Mouse (Mus musculus): Measurements from ENCODE around the gene Tatdn3.
"Not testable (repeated sequence)": the region's sequence is repeated elsewhere in the genome, so short reads cannot be mapped to it uniquely, and the experiment has no call there.

Tatdn3 gene

GRCm38 (mm10) chr1:191035649-191036048 lies 27.1 kb downstream of the Tatdn3 start:
- DNase-seq (ENCODE audit: low spot score), result no peak

GRCm38 (mm10) chr1:191030922-191031425 lies 31.8 kb downstream of the Tatdn3 start:
- not testable (repeated sequence) for DNase-seq (ENCODE audit: low spot score)

GRCm38 (mm10) chr1:191030182-191030581 lies 32.5 kb downstream of the Tatdn3 start:
- no peak for DNase-seq (ENCODE audit: low spot score)

- DNase-seq (ENCODE audit: low spot score), result peak; percentile 80
Measured at GRCm38 (mm10) chr1:191026021-191026713, 36.6 kb downstream of the Tatdn3 start, which contains the start of gene Flvcr1. Flvcr1 (minus strand) TSS chr1:191026158.

- no peak for DNase-seq (ENCODE audit: low spot score)
Measured at GRCm38 (mm10) chr1:191025016-191026012, 37.4 kb downstream of the Tatdn3 start.

GRCm38 (mm10) chr1:191023806-191024205 lies 38.9 kb downstream of the Tatdn3 start:
- DNase-seq (ENCODE audit: low spot score), result not testable (repeated sequence)

- no peak for DNase-seq (ENCODE audit: low spot score)
Measured at GRCm38 (mm10) chr1:191023140-191023539, 39.6 kb downstream of the Tatdn3 start.

DNA sequence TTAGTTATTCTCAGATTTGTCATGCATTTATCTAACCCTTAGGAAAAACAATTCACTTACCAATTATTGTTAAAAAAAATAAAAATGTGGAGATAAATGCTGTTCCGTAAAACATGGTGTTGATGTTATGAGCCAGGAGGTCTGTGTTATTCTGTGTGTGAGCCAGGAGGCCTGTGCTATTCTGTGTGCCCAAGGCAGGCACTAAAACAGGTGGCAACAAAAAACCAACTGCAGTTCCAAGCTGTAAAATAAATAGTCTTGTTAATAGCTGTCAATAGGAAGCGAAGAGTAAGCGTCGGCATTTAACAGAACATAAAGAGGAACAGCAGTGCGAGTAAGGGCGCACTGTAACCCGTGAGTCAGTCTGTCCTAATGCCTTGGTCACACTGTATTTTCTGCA lies 41.7 kb downstream of the Tatdn3 start:
- DNase-seq (ENCODE audit: low spot score), result no peak

- DNase-seq (ENCODE audit: low spot score), result no peak
Measured at GRCm38 (mm10) chr1:191020217-191020924, 42.4 kb downstream of the Tatdn3 start.

- no peak for DNase-seq (ENCODE audit: low spot score)
Measured at GRCm38 (mm10) chr1:191019803-191020202, 42.9 kb downstream of the Tatdn3 start.

- no peak for DNase-seq (ENCODE audit: low spot score)
Measured at GRCm38 (mm10) chr1:191014271-191014670, 48.5 kb downstream of the Tatdn3 start.

DNA sequence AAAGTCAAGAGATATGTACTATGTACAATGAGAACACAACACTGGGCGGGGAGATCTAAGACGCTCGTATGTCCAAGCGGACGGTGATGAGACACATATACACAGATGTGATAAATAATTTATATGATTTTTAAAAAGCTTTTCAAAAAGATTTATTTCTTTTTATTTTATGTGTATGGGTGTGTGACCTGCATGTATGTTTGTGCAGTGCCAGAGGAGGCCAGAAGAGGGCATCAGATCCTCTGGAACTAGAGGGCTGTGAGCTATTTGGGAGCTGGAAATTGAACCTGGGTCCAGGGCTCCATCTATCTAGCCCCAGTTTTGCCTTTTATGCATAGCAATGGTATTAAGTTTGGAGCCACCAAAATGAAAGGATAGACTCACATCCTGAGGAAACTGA lies 54.0 kb downstream of the Tatdn3 start:
- no peak for DNase-seq (ENCODE audit: low spot score)

GRCm38 (mm10) chr1:191002201-191002600 lies 60.5 kb downstream of the Tatdn3 start:
- no peak for DNase-seq (ENCODE audit: low spot score)

- DNase-seq (ENCODE audit: low spot score), result no peak
Measured at GRCm38 (mm10) chr1:191000686-191001085, 62.0 kb downstream of the Tatdn3 start.

DNA sequence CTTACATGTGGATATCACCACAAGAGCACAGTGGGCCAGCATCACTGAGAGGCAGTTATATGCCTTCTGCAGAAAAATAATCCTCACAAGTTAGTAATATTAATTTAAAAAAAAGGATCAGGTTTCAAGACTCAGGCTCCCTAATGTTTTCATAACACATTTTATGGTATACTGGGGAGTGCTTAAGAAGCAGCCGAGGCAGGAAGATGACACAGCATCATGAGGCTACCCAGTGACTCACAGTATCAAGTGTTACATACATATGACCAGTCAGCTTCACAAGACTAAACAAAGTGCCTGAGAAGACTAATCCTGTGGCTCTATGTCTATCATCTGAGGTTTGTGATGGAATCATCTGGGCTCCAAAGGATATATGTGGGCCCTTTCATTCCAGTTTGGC lies 64.7 kb downstream of the Tatdn3 start:
- DNase-seq (ENCODE audit: low spot score), result no peak

- no peak for DNase-seq (ENCODE audit: low spot score)
Measured at GRCm38 (mm10) chr1:190996346-190996877, 66.3 kb downstream of the Tatdn3 start.
